Mouse (Mus musculus) heart, embryonic 13.5 days (tissue): ENCODE results near the gene Fam155a. TPM values are rescaled to one million over a fixed set of nuclear protein-coding genes. Genes with fewer than 3 reads are reported as not detected.
"Not testable (repeated sequence)": the region's sequence is repeated elsewhere in the genome, so short reads cannot be mapped to it uniquely, and the experiment has no call there.

Source experiments
- ATAC-seq: fragments of 200-750 bp; cut with Nextera tagmentation; 2 replicates; pipeline ENCODE4 v1.8.0; 2017; ENCODE audit warnings: moderate TSS enrichment; ENCODE audit not compliant: insufficient number of reproducible peaks, low FRiP score, low TSS enrichment; ENCODE audit errors: extremely low read depth
- H3K27ac ChIP-seq: fragments of 300-500 bp; sonication (generic); replicated peaks from 2 replicates; pipeline ENCODE4 v1.5.1; 2015; ENCODE audit warnings: moderate library complexity, mild to moderate bottlenecking, inconsistent platforms
- H3K27me3 ChIP-seq: fragments of 300-500 bp; sonication (generic); replicated peaks from 2 replicates; pipeline ENCODE4 v1.6.1; 2015; ENCODE audit warnings: mild to moderate bottlenecking, inconsistent platforms
- H3K36me3 ChIP-seq: fragments of 300-500 bp; sonication (generic); 2 replicates; pipeline ENCODE4 v1.6.1; 2015; ENCODE audit warnings: mild to moderate bottlenecking, inconsistent platforms
- H3K4me1 ChIP-seq: fragments of 300-500 bp; sonication (generic); 2 replicates; pipeline ENCODE4 v1.6.1; 2015; ENCODE audit warnings: inconsistent platforms
- H3K4me2 ChIP-seq: fragments of 300-500 bp; sonication (generic); 2 replicates; pipeline ENCODE4 v1.6.1; 2015; ENCODE audit warnings: inconsistent platforms, mild to moderate bottlenecking, moderate library complexity
- H3K4me3 ChIP-seq: fragments of 300-500 bp; sonication (generic); 2 replicates; pipeline ENCODE4 v1.5.1; 2015; ENCODE audit warnings: moderate library complexity, mild to moderate bottlenecking, inconsistent platforms
- H3K9ac ChIP-seq: fragments of 300-500 bp; sonication (generic); 2 replicates; pipeline ENCODE4 v1.6.1; 2015; ENCODE audit warnings: inconsistent platforms, mild to moderate bottlenecking, moderate library complexity
- H3K9me3 ChIP-seq: fragments of 300-500 bp; sonication (generic); 2 replicates; pipeline ENCODE4 v1.6.1; 2016; ENCODE audit warnings: inconsistent platforms
- WGBS: fragments of 180-500 bp; shearing (Covaris S2); methylation state at CpG from one replicate; pipeline ENCODE4 v1.1.7; 2015; ENCODE audit warnings: mixed read lengths; 5-methylcytosine and 5-hydroxymethylcytosine counted together
- polyA plus RNA-seq: library from polyadenylated mRNA; unstranded; fragments of >200 nt; fragmentation: Nextera tagmentation; extraction: Ambion mirVana; gene quantifications from 2 replicates; pipeline ENCODE4 v1.2.1, GENCODE M21; 2015

The Fam155a gene
- polyA plus RNA-seq, 1 experiment from 2014 or later = 0.08 TPM

DNA sequence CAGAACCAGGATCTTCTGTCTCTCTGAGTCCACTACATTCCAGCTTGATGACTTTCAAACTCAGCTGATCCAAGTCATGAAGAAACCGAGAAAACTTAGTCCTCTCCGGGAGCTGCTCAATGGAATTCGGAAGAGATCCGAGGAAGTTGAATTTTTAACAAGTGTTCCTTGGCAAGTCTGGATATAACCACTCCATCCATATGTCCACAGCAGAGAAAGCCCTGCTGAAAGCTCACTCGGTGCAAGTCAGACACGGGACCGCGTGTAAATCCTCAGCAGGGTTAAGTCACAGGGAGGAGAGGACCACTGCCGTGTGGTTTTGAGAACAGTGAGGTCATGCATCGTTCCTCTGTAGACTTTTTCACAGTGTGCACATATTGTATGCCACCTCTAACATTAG is 5.9 kb upstream of the Fam155a start:
- no peak overlapping the region for H3K4me3 ChIP-seq
- H3K27me3 ChIP-seq = peaks cover 35% of the 10 kb centered on the region
- 71% methylated on average over 10 of the region's 10 CpGs for WGBS
- no peak overlapping the region for H3K9ac ChIP-seq
- H3K27ac ChIP-seq = no peak overlapping the region
- H3K9me3 ChIP-seq = no peaks in the 10 kb centered on the region
- ATAC-seq = no peak
- H3K4me1 ChIP-seq = peaks cover 6% of the 10 kb centered on the region
- H3K4me2 ChIP-seq = no peak overlapping the region
- H3K36me3 ChIP-seq = no peaks in the 10 kb centered on the region

DNA sequence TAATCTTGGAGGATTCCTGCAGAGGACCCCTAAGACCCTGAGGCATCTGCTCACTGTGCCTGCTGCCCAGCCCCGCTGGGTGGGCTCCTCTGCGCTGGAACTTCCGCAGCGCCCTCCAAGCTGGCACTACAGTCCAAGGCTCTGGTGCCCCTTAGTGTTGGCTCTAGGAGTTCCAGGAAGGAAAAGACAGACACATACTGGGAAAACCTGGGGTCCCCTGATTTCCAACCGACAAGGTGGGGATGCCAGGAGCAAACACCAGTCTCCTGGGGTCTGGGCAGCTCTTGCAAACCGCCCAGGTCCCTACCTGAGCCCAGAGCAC is 1.5 kb upstream of the Fam155a start:
- Histone ChIP-seq H3K36me3 (no peaks in the 10 kb centered on the region), H3K27ac (no peak overlapping the region), H3K4me3 (peak overlapping the region; percentile 61), H3K4me2 (peak overlapping the region; percentile 93), H3K9me3 (no peaks in the 10 kb centered on the region), H3K9ac (no peak overlapping the region), H3K27me3 (peaks cover 62% of the 10 kb centered on the region), H3K4me1 (peaks cover 24% of the 10 kb centered on the region)
- ATAC-seq = no peak
- 5% methylated on average over 6 of the region's 6 CpGs for WGBS

DNA sequence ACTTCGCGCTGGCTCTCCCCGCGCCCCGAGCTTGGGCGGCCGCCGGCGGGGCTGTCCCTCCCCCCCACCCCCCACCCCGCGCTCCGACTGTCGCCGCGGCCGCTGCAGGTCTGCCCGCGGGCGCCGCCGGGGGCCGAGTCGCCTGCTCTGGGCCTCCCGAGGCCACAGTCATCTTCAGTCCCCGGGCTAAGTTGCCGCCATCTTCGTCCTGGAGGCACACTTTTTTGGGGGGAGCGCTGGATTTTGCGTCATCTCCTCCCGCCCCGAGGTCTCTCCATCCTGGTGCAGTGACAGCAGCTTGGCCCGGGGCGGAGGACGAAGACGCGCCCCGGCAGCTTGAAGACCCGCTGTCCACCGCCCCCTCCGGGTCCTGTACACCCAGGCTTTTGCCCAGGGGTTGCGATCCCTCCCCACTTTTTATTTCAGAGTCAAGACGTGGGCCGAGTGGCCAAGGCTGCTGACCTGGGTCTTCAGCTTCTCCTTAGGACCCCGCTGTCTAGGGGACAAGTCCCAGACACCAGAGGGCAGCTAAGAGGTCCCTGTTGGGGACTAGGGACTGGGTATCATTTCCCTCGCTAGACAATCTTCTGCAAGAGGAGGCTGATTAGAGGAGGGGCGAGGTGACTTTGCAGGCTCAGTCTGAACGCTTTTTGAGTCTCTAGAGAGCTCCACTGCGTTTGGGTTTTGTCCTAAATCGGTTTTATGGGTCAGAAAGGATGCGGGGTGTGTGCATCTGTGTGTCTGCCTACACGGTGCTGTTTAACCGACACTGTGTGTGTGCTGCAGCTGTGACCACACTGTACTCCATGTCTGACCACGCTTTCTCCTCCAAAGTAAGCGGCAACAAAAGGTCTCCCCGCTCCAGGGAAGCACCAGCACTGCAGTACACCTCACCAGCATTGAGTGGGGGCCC is 901 bp upstream of the Fam155a start:
- under 1% methylated on average over 53 of the region's 55 CpGs for WGBS
- no peaks in the 10 kb centered on the region for H3K9me3 ChIP-seq
- peak overlapping the region; percentile 58 for H3K9ac ChIP-seq
- peaks cover 24% of the 10 kb centered on the region for H3K4me1 ChIP-seq
- peaks cover 62% of the 10 kb centered on the region for H3K27me3 ChIP-seq
- H3K4me2 ChIP-seq = peak overlapping the region; percentile 93
- no peak overlapping the region for H3K27ac ChIP-seq
- peak overlapping the region; percentile 61 for H3K4me3 ChIP-seq
- no peak for ATAC-seq
- no peaks in the 10 kb centered on the region for H3K36me3 ChIP-seq

DNA sequence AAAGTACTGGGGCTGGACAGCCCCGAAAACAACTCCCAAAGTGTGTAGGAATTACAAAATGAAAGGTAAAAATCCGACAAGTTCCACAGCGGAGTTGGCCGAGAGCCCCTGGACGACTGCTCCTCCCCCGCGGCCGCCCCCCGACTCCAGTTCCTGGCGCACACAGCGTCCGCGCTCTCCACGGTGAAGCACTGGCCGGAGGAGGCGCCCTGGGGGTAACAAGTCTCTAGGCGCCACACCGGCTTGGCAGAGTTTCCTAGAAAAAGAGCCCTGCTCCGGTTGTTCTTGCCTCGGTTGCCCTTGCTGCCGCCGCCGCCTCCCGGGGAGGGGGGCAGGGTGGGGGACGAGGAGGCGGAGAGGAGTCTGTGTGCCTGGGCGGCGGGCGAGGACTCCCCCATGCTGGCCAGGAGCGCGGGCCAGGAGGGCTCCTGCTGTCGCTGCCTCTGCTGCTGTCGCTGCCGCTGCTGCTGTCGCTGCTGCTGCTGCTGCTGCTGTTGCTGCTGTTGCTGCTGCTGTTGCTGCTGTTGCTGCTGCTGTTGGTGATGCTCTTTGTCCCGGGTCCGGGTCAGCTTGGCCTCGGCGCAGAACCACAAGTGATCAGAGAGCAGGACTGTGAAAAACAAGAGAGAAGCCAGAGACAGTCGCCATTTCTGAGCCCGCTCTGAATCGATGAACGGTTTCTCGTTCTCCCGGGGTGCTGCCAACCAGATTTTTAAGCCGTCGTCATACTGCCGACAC is 531 bp downstream of the Fam155a start:
- Histone ChIP-seq H3K36me3 (no peaks in the 10 kb centered on the region), H3K4me1 (peaks cover 24% of the 10 kb centered on the region), H3K4me2 (peak overlapping the region; percentile 93), H3K27me3 (peaks cover 56% of the 10 kb centered on the region), H3K9ac (peak overlapping the region; percentile 52), H3K4me3 (peak overlapping the region; percentile 61), H3K9me3 (no peaks in the 10 kb centered on the region), H3K27ac (no peak overlapping the region)
- ATAC-seq = no peak
- WGBS = under 1% methylated on average over 44 of the region's 48 CpGs

DNA sequence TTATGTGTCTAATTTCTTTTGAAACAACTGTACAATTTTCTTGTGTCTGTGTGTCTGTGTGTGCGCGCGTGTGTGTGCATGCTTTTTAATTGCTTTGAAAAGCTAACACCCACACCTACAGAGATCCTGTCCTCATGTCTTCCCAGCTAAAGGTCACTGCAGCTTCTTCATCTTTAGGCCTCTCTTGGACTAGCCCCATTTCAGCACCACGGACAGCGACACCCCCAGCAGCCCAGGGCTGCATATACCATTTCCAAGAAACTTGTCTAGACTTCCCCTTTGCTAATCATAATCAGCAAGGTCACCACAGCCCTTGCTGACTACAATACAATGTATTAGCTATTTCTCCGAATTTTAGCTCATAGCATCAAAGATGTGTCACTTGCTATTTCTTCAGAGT is 1.9 kb downstream of the Fam155a start:
- no peak overlapping the region for H3K27ac ChIP-seq
- 24% methylated on average over 6 of the region's 6 CpGs for WGBS
- ATAC-seq = no peak
- H3K4me2 ChIP-seq = no peak overlapping the region
- no peaks in the 10 kb centered on the region for H3K9me3 ChIP-seq
- no peak overlapping the region for H3K9ac ChIP-seq
- no peak overlapping the region for H3K4me3 ChIP-seq
- peaks cover 47% of the 10 kb centered on the region for H3K27me3 ChIP-seq
- no peaks in the 10 kb centered on the region for H3K36me3 ChIP-seq
- H3K4me1 ChIP-seq = peaks cover 24% of the 10 kb centered on the region

DNA sequence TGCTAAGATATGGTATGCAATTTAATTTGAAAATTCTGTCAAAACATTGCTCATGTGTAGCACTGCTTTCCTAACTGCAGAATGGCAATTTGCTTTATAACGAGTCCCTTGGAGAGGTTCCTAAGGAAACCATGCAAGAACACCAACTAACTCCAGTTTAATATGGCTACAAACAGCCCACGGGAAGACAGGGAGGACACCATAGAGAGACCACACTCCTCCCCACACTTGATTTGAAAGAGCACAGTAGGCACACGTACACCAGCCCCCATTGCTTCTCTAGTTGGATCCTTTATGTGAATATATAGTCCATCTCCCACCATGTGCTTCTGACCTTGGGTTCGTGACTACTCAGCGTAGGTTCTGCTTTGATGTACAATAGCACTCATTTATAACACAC is 35.8 kb downstream of the Fam155a start:
- Histone ChIP-seq H3K9ac (no peak overlapping the region), H3K36me3 (no peaks in the 10 kb centered on the region), H3K27me3 (no peaks in the 10 kb centered on the region), H3K4me2 (no peak overlapping the region), H3K27ac (no peak overlapping the region), H3K4me3 (no peak overlapping the region), H3K4me1 (peaks cover 10% of the 10 kb centered on the region), H3K9me3 (no peaks in the 10 kb centered on the region)
- 52% methylated on average over 5 of the region's 5 CpGs for WGBS
- no peak for ATAC-seq

DNA sequence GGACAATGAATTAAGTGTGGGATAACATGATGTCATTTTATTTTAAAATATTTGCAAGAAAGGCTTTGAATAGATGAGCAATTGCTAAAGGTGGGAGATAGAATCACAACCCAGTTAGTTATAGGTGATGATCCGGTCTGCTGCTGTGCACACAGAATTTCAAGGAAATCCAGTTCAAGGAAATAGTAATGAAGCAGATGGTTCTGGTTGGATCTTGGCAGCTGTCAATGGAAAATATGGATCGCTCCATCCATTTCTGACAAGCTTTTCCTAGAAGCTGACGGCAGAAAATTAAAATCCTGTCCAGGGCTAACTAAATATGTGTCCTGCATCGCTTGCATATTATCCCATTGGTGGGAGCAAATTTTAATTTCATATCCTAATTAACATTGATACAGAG is 61.2 kb downstream of the Fam155a start:
- H3K27me3 ChIP-seq = no peaks in the 10 kb centered on the region
- ATAC-seq = no peak
- H3K9me3 ChIP-seq = no peaks in the 10 kb centered on the region
- H3K4me1 ChIP-seq = no peaks in the 10 kb centered on the region
- H3K9ac ChIP-seq = no peak overlapping the region
- H3K4me3 ChIP-seq = no peak overlapping the region
- no peaks in the 10 kb centered on the region for H3K36me3 ChIP-seq
- H3K27ac ChIP-seq = no peak overlapping the region
- WGBS = 79% methylated on average over 4 of the region's 4 CpGs
- no peak overlapping the region for H3K4me2 ChIP-seq

DNA sequence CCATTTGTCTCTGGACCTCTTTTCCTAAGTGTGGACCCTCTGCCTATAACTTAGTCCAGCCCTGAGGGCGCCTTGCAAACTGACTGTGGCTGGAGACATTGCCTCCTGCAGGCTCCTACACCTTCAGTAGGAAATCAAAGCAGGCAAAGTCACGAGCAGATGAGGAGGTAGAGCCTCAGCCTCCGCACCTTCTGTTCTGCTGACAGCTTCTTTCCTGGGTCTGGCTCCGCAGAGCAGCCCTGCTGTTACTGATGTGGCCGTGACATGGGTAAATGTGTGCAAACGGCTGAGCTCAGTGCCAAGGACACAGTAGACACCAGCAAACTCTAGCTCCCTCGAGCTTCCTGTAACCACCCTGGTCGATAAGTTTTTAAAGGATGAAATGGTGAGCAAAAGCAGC is 63.5 kb downstream of the Fam155a start:
- no peak for ATAC-seq
- Histone ChIP-seq H3K4me3 (no peak overlapping the region), H3K4me1 (no peaks in the 10 kb centered on the region), H3K36me3 (no peaks in the 10 kb centered on the region), H3K4me2 (no peak overlapping the region), H3K27ac (no peak overlapping the region), H3K9ac (no peak overlapping the region), H3K27me3 (no peaks in the 10 kb centered on the region), H3K9me3 (no peaks in the 10 kb centered on the region)
- WGBS = 62% methylated on average over 8 of the region's 8 CpGs

DNA sequence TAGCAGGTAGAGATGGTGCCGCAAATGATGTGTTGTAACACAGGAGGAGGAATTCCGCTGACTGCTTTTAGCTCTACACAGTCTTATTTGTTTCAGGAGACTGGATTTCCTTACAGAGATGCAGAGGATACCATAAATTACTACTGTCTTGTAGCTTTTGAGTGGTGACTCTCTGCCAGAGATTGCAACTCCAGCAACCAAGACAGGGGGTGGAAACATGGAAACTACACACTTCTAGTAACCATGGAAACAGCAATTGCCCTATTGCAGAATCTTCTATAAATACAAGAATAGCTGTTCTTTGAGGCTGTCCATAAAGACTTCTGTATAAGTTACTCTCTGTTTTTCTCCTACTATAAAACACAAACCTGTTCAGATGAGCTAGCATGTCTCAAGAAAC is 76.2 kb downstream of the Fam155a start:
- Histone ChIP-seq H3K9me3 (no peaks in the 10 kb centered on the region), H3K9ac (no peak overlapping the region), H3K27me3 (no peaks in the 10 kb centered on the region), H3K4me1 (peaks cover 4% of the 10 kb centered on the region; the same call in 1 of the 2 replicates), H3K27ac (no peak overlapping the region), H3K4me3 (no peak overlapping the region), H3K36me3 (no peaks in the 10 kb centered on the region), H3K4me2 (no peak overlapping the region)
- WGBS = 87% methylated on average over 2 of the region's 2 CpGs
- ATAC-seq = no peak

DNA sequence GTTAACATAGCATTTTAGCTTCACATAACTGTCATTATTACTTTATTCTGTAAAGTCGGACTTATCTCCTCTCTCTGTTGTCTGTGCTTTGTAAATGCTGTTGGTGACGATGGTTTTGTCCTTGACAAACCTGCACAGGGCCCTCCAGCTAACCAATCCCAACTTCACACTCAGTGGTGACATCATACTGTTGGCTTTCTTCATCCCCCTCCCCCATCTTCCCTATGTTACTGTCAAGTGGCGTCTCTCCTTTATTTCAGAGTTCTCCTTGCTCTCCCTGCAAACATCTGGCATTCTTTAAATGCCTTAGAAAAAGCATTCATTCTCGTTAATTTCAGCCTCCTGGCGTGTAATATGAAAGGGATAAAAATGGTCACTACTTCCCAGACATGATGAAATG is 78.6 kb downstream of the Fam155a start:
- no peak for ATAC-seq
- no peaks in the 10 kb centered on the region for H3K27me3 ChIP-seq
- H3K4me1 ChIP-seq = peaks cover 4% of the 10 kb centered on the region; the same call in 1 of the 2 replicates
- H3K9ac ChIP-seq = no peak overlapping the region
- no peak overlapping the region for H3K27ac ChIP-seq
- H3K36me3 ChIP-seq = no peaks in the 10 kb centered on the region
- WGBS = 26% methylated on average over 5 of the region's 5 CpGs
- no peaks in the 10 kb centered on the region for H3K9me3 ChIP-seq
- peak overlapping the region; percentile 28 for H3K4me2 ChIP-seq
- H3K4me3 ChIP-seq = no peak overlapping the region

DNA sequence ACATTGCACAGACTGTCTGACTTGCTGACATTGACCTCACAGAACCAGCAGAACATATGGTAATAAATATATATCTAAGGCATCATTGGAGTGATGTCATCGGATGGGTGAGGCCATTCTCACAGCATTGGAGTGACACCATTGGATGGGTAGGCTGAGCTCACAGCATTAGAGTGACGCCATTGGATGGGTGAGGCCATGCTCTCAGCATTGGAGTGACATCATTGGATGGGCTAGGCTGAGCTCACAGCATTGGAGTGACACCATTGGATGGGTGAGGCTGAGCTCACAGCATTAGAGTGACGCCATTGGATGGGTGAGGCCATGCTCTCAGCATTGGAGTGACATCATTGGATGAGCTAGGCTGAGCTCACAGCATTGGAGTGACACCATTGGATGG is 110.9 kb downstream of the Fam155a start:
- H3K9ac ChIP-seq, H3K4me2 ChIP-seq, ATAC-seq, H3K27ac ChIP-seq, H3K27me3 ChIP-seq, H3K4me1 ChIP-seq, H3K4me3 ChIP-seq, H3K9me3 ChIP-seq, H3K36me3 ChIP-seq: not testable (repeated sequence)
- 68% methylated on average over 3 of the region's 3 CpGs for WGBS
